Mouse (Mus musculus) heart, adult 2 months (tissue): Measurements from ENCODE around the gene Gpr153. TPM values are rescaled to one million over a fixed set of nuclear protein-coding genes. Genes with fewer than 3 reads are reported as not detected.
A peak's percentile ranks its signal among the peaks of the same experiment; 100 is the strongest.

Experiments
- DNase-seq, 2 experiments: peaks; one replicate each; pipeline ENCODE4 v3.0.0; 2021
- H3K27ac ChIP-seq: fragments of 200-600 bp; 2 replicates; pipeline ENCODE4 v1.8.1; 2022
- H3K27me3 ChIP-seq: fragments of 200-500 bp; 2 replicates; pipeline ENCODE4 v1.6.1; 2012; ENCODE audit warnings: mild to moderate bottlenecking, low read length, inconsistent platforms, mixed read lengths; ENCODE audit not compliant: control insufficient read depth, insufficient read depth
- H3K36me3 ChIP-seq: fragments of 200-500 bp; 2 replicates; pipeline ENCODE4 v1.6.1; 2012; ENCODE audit warnings: low read length, inconsistent platforms; ENCODE audit not compliant: control insufficient read depth, insufficient read depth
- H3K4me1 ChIP-seq: fragments of 200-500 bp; 2 replicates; pipeline ENCODE4 v1.6.1; 2011; ENCODE audit warnings: low read length; ENCODE audit not compliant: control insufficient read depth, insufficient read depth
- H3K4me3 ChIP-seq: fragments of 200-600 bp; 2 replicates; pipeline ENCODE4 v1.8.1; 2022
- H3K79me2 ChIP-seq: fragments of 200-500 bp; replicated peaks from 2 replicates; pipeline ENCODE4 v1.6.1; 2012; ENCODE audit warnings: mild to moderate bottlenecking, inconsistent platforms, low read length, moderate library complexity, mixed read lengths; ENCODE audit not compliant: control insufficient read depth, insufficient read depth
- H3K9ac ChIP-seq: fragments of 200-500 bp; 2 replicates; pipeline ENCODE4 v1.6.1; 2012; ENCODE audit warnings: low read depth, mild to moderate bottlenecking, control low read depth, inconsistent platforms, low read length, mixed read lengths
- CTCF ChIP-seq: fragments of 200-600 bp; IDR thresholded peaks from 2 replicates; pipeline ENCODE4 v1.8.1; 2022; ENCODE audit warnings: antibody characterized with exemption, mild to moderate bottlenecking, moderate library complexity
- EP300 ChIP-seq: fragments of 200-500 bp; IDR thresholded peaks from 2 replicates; pipeline ENCODE4 v1.6.1; 2011; ENCODE audit warnings: low read depth, low read length, control low read depth; ENCODE audit not compliant: insufficient read depth
- POLR2A ChIP-seq: fragments of 200-500 bp; IDR thresholded peaks from 2 replicates; pipeline ENCODE4 v1.6.1; 2011; ENCODE audit warnings: mild to moderate bottlenecking, low read depth, low read length, control low read depth; ENCODE audit not compliant: insufficient read depth
- WGBS: fragments of 180-500 bp; shearing (Covaris S2); methylation state at CpG from one replicate; pipeline ENCODE4 v1.1.7; 2018; 5-methylcytosine and 5-hydroxymethylcytosine counted together
- intact Hi-C: fragments of 180-260 bp; cut with DNase I; formaldehyde crosslinking; loops from one replicate; pipeline ENCODE4 v1.15.1; 2025
- polyA plus RNA-seq: library from polyadenylated mRNA; depleted of rRNA; stranded (reverse); fragments of >200 nt; gene quantifications from 2 replicates; pipeline ENCODE4 v1.2.3, GENCODE M21; 2012
- total RNA-seq, 2 experiments: library from RNA; stranded (reverse); gene quantifications; 2 replicates each; pipeline ENCODE4 v1.2.3; 2021

The Gpr153 gene
- total and polyA plus RNA-seq, 3 experiments, result 8.6 to 18.0 (median 11.9) TPM

DNA sequence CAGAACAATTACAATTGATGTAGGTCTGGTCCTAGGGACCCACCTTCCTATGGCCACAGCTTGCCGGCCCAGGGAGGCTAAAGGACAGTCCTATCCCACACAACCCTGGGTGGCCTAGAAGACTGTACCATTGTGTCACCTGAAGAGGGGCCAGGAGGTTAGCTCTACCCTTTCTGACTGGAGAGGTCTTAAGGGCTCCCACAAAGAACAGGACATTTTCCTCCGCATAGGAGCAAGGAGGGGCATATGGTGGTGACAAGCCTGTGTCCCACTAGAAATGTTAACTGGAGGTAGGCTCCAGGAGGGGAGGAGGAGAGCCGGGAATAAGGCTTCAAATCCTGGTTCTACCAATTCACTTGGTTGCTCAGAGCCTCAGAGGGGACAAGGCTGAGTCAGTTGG lies 841 bp upstream of the Gpr153 start:
- no peak for DNase-seq
- intact Hi-C loops, result loop anchor here (2.0 kb wide), 2 partner anchors 26 to 58 kb away; no protein-coding TSS in a partner anchor
- no peaks in the 10 kb centered on the region for H3K36me3 ChIP-seq
- no peaks in the 10 kb centered on the region for H3K27me3 ChIP-seq
- H3K4me3 ChIP-seq, result no peak overlapping the region
- no peak for TF ChIP-seq EP300
- no peak for TF ChIP-seq CTCF
- no peak for TF ChIP-seq POLR2A
- H3K4me1 ChIP-seq, result peaks cover 23% of the 10 kb centered on the region
- no peak overlapping the region for H3K9ac ChIP-seq
- WGBS, result 49% methylated on average over 3 of the region's 3 CpGs
- no peaks in the 10 kb centered on the region for H3K79me2 ChIP-seq
- peak overlapping the region; percentile 68 for H3K27ac ChIP-seq

DNA sequence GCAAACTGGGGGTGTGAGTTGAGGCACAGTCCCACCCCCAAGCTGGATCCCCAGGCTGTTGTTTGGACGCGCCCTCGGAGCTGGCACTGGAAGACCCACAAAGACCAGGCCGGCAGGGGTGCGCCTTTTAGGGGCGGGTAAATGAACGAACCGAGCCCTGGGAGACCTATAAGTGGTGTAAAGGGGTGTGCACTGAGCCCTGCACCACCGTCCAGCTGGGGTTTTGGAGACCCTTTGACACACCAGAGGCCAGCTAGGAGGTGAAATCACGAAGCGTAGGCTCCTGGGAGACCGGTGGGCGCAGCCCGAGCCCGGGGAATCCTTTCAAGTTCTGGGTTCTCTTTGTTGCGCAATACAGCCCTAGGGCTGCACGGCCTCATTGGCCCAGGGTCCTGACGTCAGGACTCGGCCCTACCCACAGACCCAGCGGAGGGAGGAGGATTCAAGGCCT lies 674 bp downstream of the Gpr153 start:
- 23% methylated on average over 20 of the region's 20 CpGs for WGBS
- TF ChIP-seq POLR2A, result peak; percentile 67
- no peak for TF ChIP-seq EP300
- TF ChIP-seq CTCF, result no peak
- intact Hi-C loops, result no loop called here
- Histone ChIP-seq H3K4me3 (peak overlapping the region; percentile 50), H3K27ac (peak overlapping the region; percentile 78), H3K9ac (peak overlapping the region; percentile 65), H3K36me3 (no peaks in the 10 kb centered on the region), H3K4me1 (peaks cover 21% of the 10 kb centered on the region), H3K79me2 (no peaks in the 10 kb centered on the region), H3K27me3 (no peaks in the 10 kb centered on the region)
- peak; percentile 68 to 71 for DNase-seq

DNA sequence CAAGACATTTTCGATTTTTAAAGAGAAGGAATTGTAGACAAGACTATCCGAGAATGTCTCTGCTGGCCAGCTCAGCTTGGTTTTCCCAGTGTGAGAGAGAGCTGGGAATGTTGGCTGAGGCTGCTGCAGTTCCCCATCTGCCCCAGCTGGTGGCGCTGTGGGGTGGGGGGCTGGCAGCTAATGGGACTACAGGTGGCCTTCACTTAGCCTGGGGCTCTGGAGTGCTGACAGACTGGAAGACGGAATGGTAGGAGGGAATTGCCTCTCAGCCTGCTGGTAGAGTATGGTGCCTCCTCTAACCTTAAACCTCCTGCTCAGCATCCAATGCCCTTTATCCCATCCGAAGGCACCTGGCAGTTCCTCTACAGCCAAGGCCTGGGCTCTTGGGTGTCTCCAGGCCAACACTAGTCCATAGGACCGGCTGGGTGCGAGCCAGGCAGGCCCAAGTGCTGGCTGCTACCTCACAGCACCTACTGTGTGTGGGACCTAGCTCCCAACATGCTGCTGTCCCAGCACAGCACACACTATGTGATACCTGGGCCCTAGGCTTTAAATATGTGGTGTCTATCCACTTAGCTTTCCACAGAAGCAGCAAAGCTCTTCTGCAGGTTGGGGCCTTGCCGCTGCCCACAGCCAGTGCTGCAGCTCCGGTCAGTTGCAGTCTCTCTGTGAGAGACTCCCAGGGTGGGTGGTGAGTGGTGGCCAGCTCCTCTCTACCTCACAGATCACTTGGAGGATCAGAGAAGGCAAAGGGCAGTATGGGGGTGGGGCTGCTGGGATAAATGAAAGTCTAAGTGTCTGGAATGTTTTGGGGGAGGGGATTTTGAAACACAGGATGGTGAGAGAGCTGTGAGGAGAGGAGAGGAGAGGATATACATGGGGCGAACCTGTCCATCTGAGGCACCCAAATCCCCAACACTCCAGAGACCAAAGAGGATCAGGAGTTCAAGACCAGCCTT lies 2.6 kb downstream of the Gpr153 start:
- 60% methylated on average over 10 of the region's 10 CpGs for WGBS
- DNase-seq, result no peak
- no peaks in the 10 kb centered on the region for H3K36me3 ChIP-seq
- H3K9ac ChIP-seq, result no peak overlapping the region
- H3K27me3 ChIP-seq, result no peaks in the 10 kb centered on the region
- no peaks in the 10 kb centered on the region for H3K79me2 ChIP-seq
- no peak overlapping the region for H3K4me3 ChIP-seq
- H3K27ac ChIP-seq, result no peak overlapping the region
- TF ChIP-seq POLR2A, result no peak
- no peak for TF ChIP-seq EP300
- TF ChIP-seq CTCF, result peak; percentile 74
- intact Hi-C loops, result no loop called here
- H3K4me1 ChIP-seq, result peaks cover 15% of the 10 kb centered on the region

DNA sequence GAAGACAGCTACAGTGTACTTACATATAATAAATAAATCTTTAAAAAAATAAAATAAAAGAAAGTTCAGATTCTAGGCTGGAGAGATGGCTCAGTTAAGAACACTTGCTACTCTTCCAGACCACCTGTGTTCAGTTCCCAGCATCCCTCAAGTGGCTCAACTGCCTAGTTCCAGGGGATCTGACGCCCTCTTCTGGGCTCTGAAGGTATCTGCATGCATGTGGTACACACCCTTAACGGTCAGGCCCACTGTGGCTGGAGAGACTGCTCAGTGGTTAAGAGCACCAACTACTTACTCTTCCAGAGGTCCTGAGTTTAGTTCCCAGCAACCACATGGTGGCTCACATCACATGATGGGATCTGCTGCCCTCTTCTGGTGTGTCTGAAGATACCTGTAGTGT lies 3.9 kb downstream of the Gpr153 start:
- H3K9ac ChIP-seq, result no peak overlapping the region
- no peak for DNase-seq
- intact Hi-C loops, result no loop called here
- H3K4me3 ChIP-seq, result no peak overlapping the region
- no peaks in the 10 kb centered on the region for H3K36me3 ChIP-seq
- no peak overlapping the region for H3K27ac ChIP-seq
- peak; percentile 5; the same call in 1 of the 2 replicates for TF ChIP-seq CTCF
- TF ChIP-seq POLR2A, result no peak
- peaks cover 6% of the 10 kb centered on the region for H3K27me3 ChIP-seq
- peaks cover 7% of the 10 kb centered on the region for H3K4me1 ChIP-seq
- WGBS, result 78% methylated on average over 2 of the region's 2 CpGs
- no peaks in the 10 kb centered on the region for H3K79me2 ChIP-seq

DNA sequence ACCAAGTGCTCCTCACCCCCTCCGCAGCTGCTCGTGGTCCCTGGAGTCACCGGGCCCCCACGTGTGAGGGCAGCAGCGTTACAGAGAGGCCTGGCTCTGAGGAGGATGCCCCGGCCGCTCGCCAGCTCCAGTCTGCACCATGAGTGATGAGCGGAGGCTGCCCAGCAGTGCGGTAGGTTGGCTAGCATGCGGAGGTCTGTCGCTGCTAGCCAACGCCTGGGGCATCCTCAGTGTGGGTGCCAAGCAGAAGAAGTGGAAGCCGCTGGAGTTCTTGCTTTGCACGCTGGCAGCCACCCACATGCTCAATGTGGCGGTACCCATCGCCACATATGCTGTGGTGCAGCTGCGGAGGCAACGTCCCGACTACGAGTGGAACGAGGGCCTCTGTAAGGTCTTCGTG lies 5.0 kb downstream of the Gpr153 start:
- Histone ChIP-seq H3K4me3 (no peak overlapping the region), H3K9ac (no peak overlapping the region), H3K79me2 (no peaks in the 10 kb centered on the region), H3K4me1 (no peaks in the 10 kb centered on the region), H3K27me3 (peaks cover 6% of the 10 kb centered on the region), H3K36me3 (no peaks in the 10 kb centered on the region), H3K27ac (no peak overlapping the region)
- 89% methylated on average over 23 of the region's 23 CpGs for WGBS
- no peak for DNase-seq
- intact Hi-C loops, result no loop called here
- TF ChIP-seq CTCF (no peak), POLR2A (no peak), EP300 (no peak)

DNA sequence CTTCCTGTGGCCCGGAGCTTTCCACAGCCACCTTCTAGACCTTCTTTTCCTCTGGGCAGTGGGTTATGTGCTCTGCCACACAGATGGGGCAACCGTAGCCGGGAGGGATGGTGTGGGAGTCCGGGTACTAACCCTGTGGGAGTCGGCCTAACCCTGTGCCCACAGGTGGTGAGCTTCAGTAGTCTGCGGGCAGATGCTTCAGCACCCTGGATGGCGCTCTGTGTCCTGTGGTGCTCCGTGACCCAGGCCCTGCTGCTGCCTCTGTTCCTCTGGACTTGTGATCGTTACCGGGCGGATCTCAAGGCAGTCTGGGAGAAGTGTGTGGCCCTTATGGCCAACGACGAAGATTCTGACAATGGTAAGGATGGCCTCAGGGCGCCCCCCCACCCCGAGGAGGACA lies 7.6 kb downstream of the Gpr153 start:
- H3K9ac ChIP-seq, result no peak overlapping the region
- H3K79me2 ChIP-seq, result no peaks in the 10 kb centered on the region
- DNase-seq, result no peak
- H3K27ac ChIP-seq, result no peak overlapping the region
- H3K4me3 ChIP-seq, result no peak overlapping the region
- TF ChIP-seq CTCF, result no peak
- TF ChIP-seq EP300, result no peak
- TF ChIP-seq POLR2A, result no peak
- H3K27me3 ChIP-seq, result peaks cover 8% of the 10 kb centered on the region
- no peaks in the 10 kb centered on the region for H3K36me3 ChIP-seq
- H3K4me1 ChIP-seq, result no peaks in the 10 kb centered on the region
- 69% methylated on average over 15 of the region's 15 CpGs for WGBS
- intact Hi-C loops, result no loop called here
